Mouse (Mus musculus): ENCODE measurements around the gene Farsa. TPM values are rescaled to one million over a fixed set of nuclear protein-coding genes. Genes with fewer than 3 reads are reported as not detected.
"Not testable (repeated sequence)": the region's sequence is repeated elsewhere in the genome, so short reads cannot be mapped to it uniquely, and the experiment has no call there.

The Farsa gene
- polyA plus RNA-seq, 1 experiment from 2014 or later = 58.3 TPM

DNA sequence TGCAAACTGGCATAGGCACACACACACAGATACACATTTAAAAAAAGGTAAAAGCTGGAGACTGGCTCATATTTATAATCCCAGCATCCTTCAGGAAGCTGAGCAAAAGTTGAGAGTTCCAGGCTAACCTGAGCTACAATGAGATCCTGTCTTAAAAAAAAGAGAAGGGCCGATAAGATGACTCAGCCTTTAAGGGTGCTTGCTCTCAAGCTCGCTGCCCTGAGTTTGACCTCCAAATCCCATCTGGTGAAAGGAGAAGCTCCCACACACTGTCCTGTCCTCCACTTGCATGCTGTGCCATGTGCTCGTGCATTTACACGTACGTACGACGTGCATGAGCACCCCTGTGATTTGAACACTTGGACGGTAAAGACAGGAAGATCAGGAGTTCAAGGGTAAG, 50.7 kb downstream of the Farsa start:
- H3K27me3 ChIP-seq (replicated peaks) = peaks cover 47% of the 10 kb centered on the region
- no peak overlapping the region for H3K4me2 ChIP-seq
- no peak overlapping the region for H3K9ac ChIP-seq
- no peaks in the 10 kb centered on the region for H3K9me3 ChIP-seq
- no peaks in the 10 kb centered on the region for H3K36me3 ChIP-seq
- WGBS = 73% methylated on average over 8 of the region's 8 CpGs
- peaks cover 16% of the 10 kb centered on the region for H3K4me1 ChIP-seq
- no peak overlapping the region for H3K27ac ChIP-seq (replicated peaks)
- ATAC-seq (ENCODE audit: extremely low read depth, insufficient number of reproducible peaks, low FRiP score, low TSS enrichment) = no peak
- H3K4me3 ChIP-seq = no peak overlapping the region

DNA sequence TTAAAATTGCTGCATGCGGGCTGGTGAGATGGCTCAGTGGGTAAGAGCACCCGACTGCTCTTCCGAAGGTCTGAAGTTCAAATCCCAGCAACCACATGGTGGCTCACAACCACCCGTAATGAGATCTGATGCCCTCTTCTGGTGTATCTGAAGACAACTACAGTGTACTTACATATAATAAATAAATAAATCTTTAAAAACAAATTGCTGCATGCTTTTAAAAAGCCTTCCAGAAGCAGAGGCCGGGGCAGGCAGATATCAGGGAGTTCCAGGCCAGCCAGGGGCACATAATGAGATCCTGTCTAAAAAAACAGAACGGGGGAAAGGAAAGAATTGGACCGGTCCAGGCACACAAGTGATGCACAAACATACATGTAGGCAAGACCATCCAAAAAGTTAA, 51.2 kb downstream of the Farsa start:
- H3K36me3 ChIP-seq; ATAC-seq (ENCODE audit: extremely low read depth, insufficient number of reproducible peaks, low FRiP score, low TSS enrichment); H3K9me3 ChIP-seq: not testable (repeated sequence)
- H3K9ac ChIP-seq = peak overlapping the region; percentile 67
- H3K27ac ChIP-seq (replicated peaks) = peak overlapping the region; percentile 52; the same call in 1 of the 2 replicates
- H3K4me2 ChIP-seq = peak overlapping the region; percentile 91
- peaks cover 16% of the 10 kb centered on the region for H3K4me1 ChIP-seq
- H3K27me3 ChIP-seq (replicated peaks) = peaks cover 52% of the 10 kb centered on the region
- peak overlapping the region; percentile 59 for H3K4me3 ChIP-seq
- 36% methylated on average over 7 of the region's 7 CpGs for WGBS

DNA sequence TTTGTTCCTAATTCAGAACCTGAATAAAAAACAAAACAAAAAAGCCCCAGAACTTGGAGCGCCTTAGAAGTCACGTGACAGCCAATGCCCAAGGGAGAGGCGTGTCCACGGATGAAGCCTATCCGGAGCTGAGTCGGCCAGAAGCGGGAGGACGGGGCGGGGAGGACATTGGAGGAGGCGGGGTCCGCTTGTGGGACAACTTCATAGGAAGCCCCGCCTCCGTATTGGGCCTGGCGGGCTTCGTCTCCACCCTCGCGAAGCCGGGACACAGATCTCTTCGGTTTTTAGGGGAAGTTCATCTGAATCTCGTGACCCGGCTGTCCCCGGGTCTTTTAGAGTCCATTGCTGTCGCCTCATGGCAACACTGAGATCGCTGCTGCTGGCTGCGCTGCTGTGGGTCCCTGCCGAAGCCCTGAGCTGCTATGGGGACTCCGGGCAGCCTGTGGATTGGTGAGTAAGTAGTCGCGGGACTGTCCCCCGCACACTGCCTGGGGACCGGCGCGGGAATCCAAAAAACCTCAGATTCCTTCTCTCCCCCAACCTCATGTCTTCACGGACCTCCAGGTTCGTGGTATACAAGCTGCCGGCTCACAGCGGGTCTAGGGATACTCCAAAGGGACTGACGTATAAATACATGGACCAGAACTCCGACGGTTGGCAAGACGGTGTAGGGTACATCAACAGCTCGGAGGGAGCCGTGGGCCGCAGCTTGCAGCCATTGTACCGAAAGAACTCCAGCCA, 51.8 kb downstream of the Farsa start, which contains the start of gene Dnase2a:
Gene Dnase2a, plus strand, starts transcription at position 140 of the 741 bp plus-strand sequence.
- Histone ChIP-seq H3K36me3 (no peaks in the 10 kb centered on the region), H3K9ac (peak within 1 kb of the TSS; percentile 85), H3K4me1 (peaks cover 18% of the 10 kb centered on the region), H3K9me3 (no peaks in the 10 kb centered on the region), H3K4me3 (peak within 1 kb of the TSS; percentile 59), H3K27me3 (replicated peaks) (peaks cover 57% of the 10 kb centered on the region), H3K4me2 (peak within 1 kb of the TSS; percentile 91), H3K27ac (replicated peaks) (peak within 1 kb of the TSS; percentile 52)
- peak; percentile 86 for ATAC-seq (ENCODE audit: extremely low read depth, insufficient number of reproducible peaks, low FRiP score, low TSS enrichment)
- WGBS = 1% methylated on average over 45 of the region's 45 CpGs

DNA sequence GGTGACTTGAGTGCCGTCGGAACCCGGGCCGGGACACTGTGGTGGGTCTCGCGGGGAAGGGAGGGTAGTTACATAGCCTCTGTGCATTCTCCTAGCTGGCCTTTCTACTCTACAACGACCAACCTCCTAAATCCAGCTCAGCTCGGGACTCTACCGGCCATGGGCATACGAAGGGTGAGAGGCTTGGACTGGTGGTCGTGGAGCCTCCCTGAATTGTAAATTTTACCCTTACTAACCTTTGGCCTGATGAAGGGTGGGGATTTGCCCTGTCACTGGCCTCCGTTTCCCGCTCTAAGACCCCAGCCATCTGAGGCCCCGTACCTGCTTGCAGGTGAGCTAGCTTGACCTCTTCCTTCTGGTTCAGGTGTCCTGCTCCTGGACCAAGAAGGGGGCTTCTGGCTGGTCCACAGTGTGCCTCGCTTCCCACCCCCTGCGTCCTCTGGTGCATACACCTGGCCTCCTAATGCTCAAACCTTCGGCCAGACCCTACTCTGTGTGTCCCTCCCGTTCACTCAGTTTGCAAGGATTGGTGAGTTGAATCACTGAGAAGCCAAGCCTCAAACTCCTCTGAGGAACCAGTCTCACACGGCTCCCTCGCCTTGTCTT, 52.5 kb downstream of the Farsa start:
- peak overlapping the region; percentile 91 for H3K4me2 ChIP-seq
- no peak for ATAC-seq (ENCODE audit: extremely low read depth, insufficient number of reproducible peaks, low FRiP score, low TSS enrichment)
- 46% methylated on average over 20 of the region's 20 CpGs for WGBS
- H3K9me3 ChIP-seq = peaks cover 4% of the 10 kb centered on the region; the same call in 1 of the 2 replicates
- H3K9ac ChIP-seq = peak overlapping the region; percentile 85
- peak overlapping the region; percentile 59 for H3K4me3 ChIP-seq
- H3K36me3 ChIP-seq = no peaks in the 10 kb centered on the region
- peaks cover 62% of the 10 kb centered on the region for H3K27me3 ChIP-seq (replicated peaks)
- peaks cover 18% of the 10 kb centered on the region for H3K4me1 ChIP-seq
- H3K27ac ChIP-seq (replicated peaks) = peak overlapping the region; percentile 40; the same call in 1 of the 2 replicates

DNA sequence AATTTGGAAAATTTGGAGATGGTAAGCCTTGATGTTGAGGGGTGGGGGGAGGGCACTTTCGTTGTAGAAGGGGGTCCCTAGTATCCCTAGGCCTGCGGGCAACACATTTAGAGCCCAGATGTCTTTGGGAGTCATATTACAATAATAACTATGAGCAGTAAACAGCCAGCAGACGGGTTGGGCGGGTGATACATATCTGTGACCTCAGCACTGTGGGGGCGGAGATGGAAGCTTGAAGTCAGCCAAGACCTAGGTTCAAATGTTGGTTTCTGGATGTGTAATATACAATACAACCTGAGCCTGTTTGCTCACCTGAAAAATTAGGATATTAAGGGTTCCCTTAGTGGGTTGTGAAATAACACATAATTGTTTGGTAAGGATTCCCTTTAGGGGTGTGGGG, 53.2 kb downstream of the Farsa start:
- peak overlapping the region; percentile 59; the same call in 1 of the 2 replicates for H3K4me3 ChIP-seq
- no peaks in the 10 kb centered on the region for H3K36me3 ChIP-seq
- H3K4me2 ChIP-seq = peak overlapping the region; percentile 91; the same call in 1 of the 2 replicates
- H3K9ac ChIP-seq = no peak overlapping the region
- 74% methylated on average over 5 of the region's 5 CpGs for WGBS
- peaks cover 5% of the 10 kb centered on the region; the same call in 1 of the 2 replicates for H3K9me3 ChIP-seq
- peaks cover 62% of the 10 kb centered on the region for H3K27me3 ChIP-seq (replicated peaks)
- no peak for ATAC-seq (ENCODE audit: extremely low read depth, insufficient number of reproducible peaks, low FRiP score, low TSS enrichment)
- peaks cover 18% of the 10 kb centered on the region for H3K4me1 ChIP-seq
- H3K27ac ChIP-seq (replicated peaks) = no peak overlapping the region

DNA sequence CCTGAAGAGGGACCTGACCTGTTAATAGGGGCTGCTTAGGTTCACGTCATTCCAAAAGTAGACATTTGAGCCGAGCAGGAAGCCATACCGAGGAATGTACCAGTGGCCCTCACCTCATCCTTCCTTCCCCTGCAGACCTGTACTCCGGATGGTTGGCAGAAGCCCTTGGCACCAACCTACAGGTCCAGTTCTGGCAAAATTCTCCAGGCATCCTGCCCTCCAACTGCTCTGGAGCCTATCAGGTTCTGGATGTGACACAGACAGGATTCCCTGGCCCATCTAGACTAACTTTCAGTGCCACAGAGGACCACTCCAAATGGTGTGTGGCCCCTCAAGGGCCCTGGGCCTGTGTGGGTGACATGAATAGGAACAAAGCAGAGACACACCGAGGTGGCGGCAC, 53.8 kb downstream of the Farsa start:
- WGBS = 78% methylated on average over 6 of the region's 6 CpGs
- H3K9me3 ChIP-seq = peaks cover 5% of the 10 kb centered on the region; the same call in 1 of the 2 replicates
- H3K36me3 ChIP-seq = no peaks in the 10 kb centered on the region
- H3K4me1 ChIP-seq = peaks cover 18% of the 10 kb centered on the region
- ATAC-seq (ENCODE audit: extremely low read depth, insufficient number of reproducible peaks, low FRiP score, low TSS enrichment) = no peak
- H3K27ac ChIP-seq (replicated peaks) = no peak overlapping the region
- H3K4me2 ChIP-seq = no peak overlapping the region
- peaks cover 68% of the 10 kb centered on the region for H3K27me3 ChIP-seq (replicated peaks)
- no peak overlapping the region for H3K9ac ChIP-seq
- no peak overlapping the region for H3K4me3 ChIP-seq

DNA sequence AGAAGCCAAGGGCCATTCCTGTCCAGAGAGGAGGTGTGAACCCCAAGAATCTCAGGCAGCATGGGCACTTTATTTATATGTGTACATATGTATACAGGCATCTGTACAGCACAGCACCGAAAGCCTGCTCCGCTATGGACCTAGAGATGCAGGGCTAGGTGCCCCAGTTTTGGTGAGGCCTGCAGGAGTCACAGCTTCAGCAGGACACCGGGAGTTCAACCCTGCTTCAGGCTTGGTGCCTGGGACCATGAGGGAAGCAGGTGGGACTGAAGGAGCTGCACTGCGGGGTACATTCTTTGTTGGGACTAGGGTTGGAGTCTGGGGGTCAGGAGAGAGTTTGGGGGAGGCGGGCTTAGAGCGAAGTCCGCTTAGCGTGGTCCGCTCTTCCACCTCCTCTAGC, 55.1 kb downstream of the Farsa start:
- H3K4me3 ChIP-seq = no peak overlapping the region

DNA sequence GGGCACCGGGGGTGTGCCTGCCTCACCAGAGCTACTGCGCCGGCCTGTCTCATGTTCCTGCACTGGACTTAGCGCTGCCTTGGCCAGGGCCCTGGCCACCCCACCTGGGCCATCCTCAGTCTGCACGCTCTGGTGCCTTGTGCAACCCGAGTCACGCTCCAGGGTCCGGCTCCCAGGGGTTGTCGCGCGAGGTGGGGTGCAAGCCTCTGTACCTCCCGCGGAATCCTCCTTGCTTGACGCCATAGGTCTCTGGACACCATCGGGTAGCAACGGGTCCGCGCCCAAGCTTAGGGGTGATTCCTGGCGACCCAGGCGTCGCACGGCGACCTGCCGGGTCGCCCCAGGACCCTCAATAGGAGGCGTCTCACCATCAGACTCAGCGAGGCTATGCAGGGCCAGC, 55.6 kb downstream of the Farsa start:
- H3K9me3 ChIP-seq = peaks cover 5% of the 10 kb centered on the region; the same call in 1 of the 2 replicates
- ATAC-seq (ENCODE audit: extremely low read depth, insufficient number of reproducible peaks, low FRiP score, low TSS enrichment) = no peak
- peak overlapping the region; percentile 94 for H3K4me2 ChIP-seq
- H3K4me1 ChIP-seq = peaks cover 18% of the 10 kb centered on the region
- no peak overlapping the region for H3K27ac ChIP-seq (replicated peaks)
- WGBS = 17% methylated on average over 27 of the region's 27 CpGs
- peaks cover 86% of the 10 kb centered on the region for H3K27me3 ChIP-seq (replicated peaks)
- peak overlapping the region; percentile 55 for H3K4me3 ChIP-seq
- peak overlapping the region; percentile 74; the same call in 1 of the 2 replicates for H3K9ac ChIP-seq
- H3K36me3 ChIP-seq = no peaks in the 10 kb centered on the region

More for the DNA sequence above, 55.1 kb downstream of the Farsa start:
- Histone ChIP-seq H3K9ac (no peak overlapping the region), H3K4me2 (0 out of 2 replicates have a peak overlapping the region, but pooled peaks have one; percentile 94), H3K36me3 (no peaks in the 10 kb centered on the region), H3K27me3 (replicated peaks) (peaks cover 81% of the 10 kb centered on the region), H3K4me1 (peaks cover 18% of the 10 kb centered on the region), H3K27ac (replicated peaks) (no peak overlapping the region), H3K9me3 (peaks cover 5% of the 10 kb centered on the region; the same call in 1 of the 2 replicates)
- ATAC-seq (ENCODE audit: extremely low read depth, insufficient number of reproducible peaks, low FRiP score, low TSS enrichment) = no peak
- WGBS = 79% methylated on average over 9 of the region's 9 CpGs

DNA sequence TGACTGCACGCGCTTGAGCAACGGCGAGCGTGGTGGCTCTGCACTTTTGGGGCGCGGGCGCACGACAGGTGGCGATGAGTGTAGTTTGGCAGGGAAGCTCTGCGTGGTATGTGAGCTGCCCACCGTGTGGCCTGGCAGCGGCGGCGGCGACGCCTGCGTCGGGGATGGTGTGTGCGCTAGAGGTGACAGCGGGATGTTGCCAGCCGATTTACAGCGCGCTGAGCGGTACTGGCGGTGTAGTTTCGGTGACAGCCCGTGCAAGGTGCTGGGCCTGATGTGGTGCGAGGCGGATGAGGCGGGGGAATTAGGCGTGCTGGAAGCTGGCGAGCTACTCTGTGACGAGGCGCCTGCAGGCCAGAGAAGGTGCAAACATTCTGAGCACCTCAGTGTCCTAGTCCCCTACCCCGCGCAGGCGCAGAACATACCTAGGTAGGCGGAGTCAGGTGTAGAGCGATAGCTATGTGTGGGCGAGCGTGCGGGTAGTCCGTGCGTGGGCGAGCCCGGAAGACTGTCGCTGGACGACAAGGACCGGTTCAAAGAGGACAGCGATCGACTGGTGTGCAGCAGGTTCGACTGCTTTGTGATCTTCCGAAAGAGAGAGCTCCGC, 56.2 kb downstream of the Farsa start:
- Histone ChIP-seq H3K4me3 (peak overlapping the region; percentile 55), H3K4me1 (peaks cover 21% of the 10 kb centered on the region), H3K9me3 (peaks cover 5% of the 10 kb centered on the region; the same call in 1 of the 2 replicates), H3K27ac (replicated peaks) (no peak overlapping the region), H3K9ac (peak overlapping the region; percentile 74), H3K27me3 (replicated peaks) (peaks cover 92% of the 10 kb centered on the region), H3K36me3 (no peaks in the 10 kb centered on the region), H3K4me2 (peak overlapping the region; percentile 94)
- WGBS = under 1% methylated on average over 55 of the region's 55 CpGs
- ATAC-seq (ENCODE audit: extremely low read depth, insufficient number of reproducible peaks, low FRiP score, low TSS enrichment) = peak; percentile 53

DNA sequence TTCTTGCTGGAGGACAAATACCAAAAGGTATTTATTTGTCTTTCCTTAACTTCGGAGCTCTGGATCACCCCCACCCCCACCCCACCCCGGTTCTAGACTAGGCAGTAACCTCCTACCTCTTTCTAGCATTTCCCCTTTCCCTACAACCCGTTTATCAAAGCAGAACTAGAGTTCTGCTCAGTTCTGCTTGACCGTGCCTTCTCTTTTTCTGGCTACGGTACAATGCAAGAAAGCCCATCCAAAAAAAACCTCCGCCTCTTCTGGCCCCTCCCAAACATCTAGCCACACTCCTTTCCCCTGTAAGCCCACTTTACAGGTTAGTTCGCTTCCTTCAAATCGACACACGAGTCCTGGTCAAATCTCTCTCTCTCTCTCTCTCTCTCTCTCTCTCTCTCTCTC, 56.7 kb downstream of the Farsa start:
- H3K36me3 ChIP-seq = no peaks in the 10 kb centered on the region
- peak overlapping the region; percentile 94 for H3K4me2 ChIP-seq
- H3K4me1 ChIP-seq = peaks cover 21% of the 10 kb centered on the region
- no peak overlapping the region for H3K27ac ChIP-seq (replicated peaks)
- H3K9ac ChIP-seq = peak overlapping the region; percentile 74
- WGBS = 13% methylated on average over 9 of the region's 9 CpGs
- peak overlapping the region; percentile 55 for H3K4me3 ChIP-seq
- no peak for ATAC-seq (ENCODE audit: extremely low read depth, insufficient number of reproducible peaks, low FRiP score, low TSS enrichment)
- peaks cover 5% of the 10 kb centered on the region; the same call in 1 of the 2 replicates for H3K9me3 ChIP-seq
- H3K27me3 ChIP-seq (replicated peaks) = peaks cover 97% of the 10 kb centered on the region

DNA sequence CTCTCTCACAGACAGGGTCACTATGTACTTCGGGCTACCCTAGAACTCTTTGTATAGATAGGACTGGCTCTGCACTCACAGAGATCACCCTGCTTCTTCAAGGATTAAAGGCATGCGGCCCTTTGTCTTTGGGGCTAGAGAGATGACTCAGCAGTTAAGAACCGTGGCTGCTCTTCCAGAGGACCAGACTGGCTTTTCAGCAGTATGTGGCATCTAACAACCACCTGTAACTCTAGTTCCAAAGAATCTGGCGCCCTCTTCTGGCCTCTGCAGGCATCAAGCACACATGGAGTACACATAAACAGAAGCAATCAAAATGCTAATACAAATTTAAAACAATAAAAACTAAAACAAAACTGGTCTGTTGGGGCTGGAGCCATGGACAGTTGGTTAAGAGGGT, 57.2 kb downstream of the Farsa start:
- 40% methylated on average over 4 of the region's 4 CpGs for WGBS
- peak overlapping the region; percentile 55; the same call in 1 of the 2 replicates for H3K4me3 ChIP-seq
- ATAC-seq (ENCODE audit: extremely low read depth, insufficient number of reproducible peaks, low FRiP score, low TSS enrichment) = peak; percentile 23; the same call in 1 of the 2 replicates
- H3K9me3 ChIP-seq = peaks cover 5% of the 10 kb centered on the region; the same call in 1 of the 2 replicates
- H3K9ac ChIP-seq = no peak overlapping the region
- H3K36me3 ChIP-seq = no peaks in the 10 kb centered on the region
- H3K27me3 ChIP-seq (replicated peaks) = peaks cover 99% of the 10 kb centered on the region
- H3K27ac ChIP-seq (replicated peaks) = no peak overlapping the region
- peaks cover 18% of the 10 kb centered on the region for H3K4me1 ChIP-seq
- peak overlapping the region; percentile 94 for H3K4me2 ChIP-seq

All from heart, embryonic 13.5 days (tissue).